Mouse (Mus musculus) retina, postnatal 1 day (tissue): ENCODE results near the gene Ostf1.

ENCODE experiments used
- DNase-seq: peaks from one replicate; pipeline ENCODE4 v3.0.0-alpha.2; 2012

The Ostf1 gene

DNA sequence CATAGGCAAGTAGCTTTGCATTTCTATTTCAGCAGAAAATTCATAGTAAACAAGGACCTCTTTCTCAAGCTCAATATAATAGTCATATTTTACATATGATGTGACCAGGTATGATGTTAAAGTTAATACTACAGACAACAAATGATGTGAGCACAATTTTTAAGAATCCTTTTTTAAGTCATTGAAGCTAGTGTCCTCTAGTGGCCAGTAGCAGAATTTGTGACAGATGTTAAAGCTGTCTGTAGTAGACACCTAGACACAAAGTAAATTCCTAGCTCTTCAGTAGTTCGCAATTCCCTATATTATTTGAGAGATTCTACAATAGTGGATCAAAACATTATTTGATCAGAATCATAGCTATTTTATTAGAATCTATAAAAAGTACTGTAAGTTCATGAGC is 73.9 kb downstream of the Ostf1 start:
- DNase-seq: no peak

DNA sequence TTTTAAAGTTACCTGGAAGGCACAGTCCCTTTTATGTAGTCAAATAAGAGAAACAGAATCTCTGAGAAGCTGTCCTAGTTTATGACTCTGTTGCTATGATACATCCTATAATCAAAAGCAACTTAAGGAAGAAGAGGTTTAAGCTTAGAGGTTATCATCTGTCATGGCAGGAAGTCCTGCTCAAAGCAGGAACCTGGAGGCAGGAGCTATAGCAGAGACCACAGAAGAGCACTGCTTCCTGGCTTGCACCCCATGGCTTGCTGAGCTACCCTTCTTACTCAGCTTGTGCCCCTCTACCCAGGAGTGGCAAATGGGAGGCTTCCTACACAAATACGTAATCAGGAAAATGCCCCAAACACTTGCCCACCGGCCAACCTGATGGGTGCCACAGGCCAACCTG is 76.0 kb downstream of the Ostf1 start:
- no peak for DNase-seq

GRCm38 (mm10) chr19:18548668-18549067 is 83.0 kb downstream of the Ostf1 start:
- peak; percentile 78 for DNase-seq
